Comparison of ENCODE assay signal across 17 mouse cellular contexts in genomic region chr5:62879530-62879929, GRCm38 (mm10).
"Had no signal": no experiment of that assay in that cellular context is flagged by ENCODE, and none has a peak within 500 bp of the region (broad histone marks: within the 10 kb centered on the region; RNA-seq: fewer than 3 reads in every experiment).

No protein-coding gene starts in this region.

- DNase-seq: cerebellum, adult 8-10 months; cerebellum, adult 9-10 months; cerebellum, adult 9-11 months; cerebellum, postnatal 10 days; cerebellum, postnatal 14 days; cerebellum, postnatal 25 days; cerebellum, postnatal 36 days; embryo, embryonic 11 days; forebrain, postnatal 0 days; gastrocnemius, adult 2 months; gastrocnemius, postnatal 10 days; gastrocnemius, postnatal 14 days; gastrocnemius, postnatal 25 days; gastrocnemius, postnatal 36 days; heart, adult 11 months; heart, adult 18-20 months; heart, adult 2 months had no signal
